Mouse (Mus musculus) urinary bladder, adult 2 months (tissue): Measurements from ENCODE around the gene Ddx54. TPM values are rescaled to one million over a fixed set of nuclear protein-coding genes. Genes with fewer than 3 reads are reported as not detected.
A peak's percentile ranks its signal among the peaks of the same experiment; 100 is the strongest.

Source experiments
- DNase-seq: peaks from one replicate; pipeline ENCODE4 v3.0.0; 2022; ENCODE audit warnings: low spot score
- polyA plus RNA-seq: library from polyadenylated mRNA; depleted of rRNA; stranded (reverse); fragments of >200 nt; gene quantifications from 2 replicates; pipeline ENCODE4 v1.2.3, GENCODE M21; 2012

Gene Ddx54
- polyA plus RNA-seq, 1 experiment, result 25.7 TPM

- DNase-seq, result no peak
Observed at GRCm38 (mm10) chr5:120579898-120580626, 32.5 kb upstream of the Ddx54 start.

GRCm38 (mm10) chr5:120582002-120582401, 30.5 kb upstream of the Ddx54 start:
- DNase-seq, result no peak

GRCm38 (mm10) chr5:120583511-120583910, 29.0 kb upstream of the Ddx54 start:
- DNase-seq, result no peak

GRCm38 (mm10) chr5:120584968-120585367, 27.6 kb upstream of the Ddx54 start:
- DNase-seq, result no peak

GRCm38 (mm10) chr5:120586741-120587615, 25.6 kb upstream of the Ddx54 start:
- DNase-seq, result no peak

GRCm38 (mm10) chr5:120587616-120587926, 25.0 kb upstream of the Ddx54 start:
- no peak for DNase-seq

GRCm38 (mm10) chr5:120587940-120588568, 24.5 kb upstream of the Ddx54 start:
- DNase-seq, result no peak

GRCm38 (mm10) chr5:120588569-120589094, 23.9 kb upstream of the Ddx54 start, which contains the start of the genes Tpcn1 and Iqcd:
Gene Tpcn1 (minus strand): TSS chr5:120588673.
Gene Iqcd (plus strand): TSS chr5:120589016.
- DNase-seq, result peak; percentile 93

GRCm38 (mm10) chr5:120590356-120591010, 22.1 kb upstream of the Ddx54 start:
- DNase-seq, result no peak

- DNase-seq, result no peak
Observed at GRCm38 (mm10) chr5:120592141-120592540, 20.4 kb upstream of the Ddx54 start.

- DNase-seq, result no peak
Observed at GRCm38 (mm10) chr5:120594485-120594884, 18.1 kb upstream of the Ddx54 start.

GRCm38 (mm10) chr5:120599625-120600024, 12.9 kb upstream of the Ddx54 start:
- DNase-seq, result no peak

- no peak for DNase-seq
Observed at GRCm38 (mm10) chr5:120600946-120601668, 11.4 kb upstream of the Ddx54 start.

- no peak for DNase-seq
Observed at GRCm38 (mm10) chr5:120602210-120602609, 10.3 kb upstream of the Ddx54 start.

GRCm38 (mm10) chr5:120603515-120603914, 9.0 kb upstream of the Ddx54 start:
- no peak for DNase-seq

- DNase-seq, result peak; percentile 63
Observed at GRCm38 (mm10) chr5:120604839-120605238, 7.7 kb upstream of the Ddx54 start.

GRCm38 (mm10) chr5:120605241-120605661, 7.3 kb upstream of the Ddx54 start:
- no peak for DNase-seq

GRCm38 (mm10) chr5:120605688-120606087, 6.9 kb upstream of the Ddx54 start:
- DNase-seq, result no peak

- no peak for DNase-seq
Observed at GRCm38 (mm10) chr5:120606590-120607200, 5.8 kb upstream of the Ddx54 start.

- DNase-seq, result no peak
Observed at GRCm38 (mm10) chr5:120607335-120607734, 5.2 kb upstream of the Ddx54 start.
